Mouse (Mus musculus) hindbrain, embryonic 10.5 days (tissue): ENCODE data around the gene Sat2. TPM values are rescaled to one million over a fixed set of nuclear protein-coding genes. Genes with fewer than 3 reads are reported as not detected.
A peak's percentile ranks its signal among the peaks of the same experiment; 100 is the strongest.

Source experiments
- DNase-seq: peaks from one replicate; pipeline ENCODE4 v3.0.0-alpha.2; 2017; ENCODE audit warnings: low spot score
- H3K27ac ChIP-seq: fragments of 300-500 bp; sonication (generic); 2 replicates; pipeline ENCODE4 v1.5.1; 2016; ENCODE audit warnings: mild to moderate bottlenecking, moderate library complexity
- H3K27me3 ChIP-seq: fragments of 300-500 bp; sonication (generic); 2 replicates; pipeline ENCODE4 v1.6.1; 2016; ENCODE audit warnings: mild to moderate bottlenecking; ENCODE audit not compliant: poor library complexity, insufficient read depth, severe bottlenecking
- H3K36me3 ChIP-seq: fragments of 300-500 bp; sonication (generic); 2 replicates; pipeline ENCODE4 v1.6.1; 2016; ENCODE audit warnings: mild to moderate bottlenecking, moderate library complexity
- H3K4me1 ChIP-seq: fragments of 300-500 bp; sonication (generic); replicated peaks from 2 replicates; pipeline ENCODE4 v1.6.1; 2016; ENCODE audit warnings: mild to moderate bottlenecking
- H3K4me3 ChIP-seq: fragments of 300-500 bp; sonication (generic); 2 replicates; pipeline ENCODE4 v1.5.1; 2016; ENCODE audit warnings: mild to moderate bottlenecking, moderate library complexity
- H3K9me3 ChIP-seq: fragments of 300-500 bp; sonication (generic); 2 replicates; pipeline ENCODE4 v1.6.1; 2016; ENCODE audit warnings: mild to moderate bottlenecking, moderate library complexity
- WGBS: fragments of 180-500 bp; shearing (Covaris S2); methylation state at CpG from one replicate; pipeline ENCODE4 v1.1.7; 2016; 5-methylcytosine and 5-hydroxymethylcytosine counted together
- polyA plus RNA-seq: library from polyadenylated mRNA; unstranded; fragments of >200 nt; fragmentation: Nextera tagmentation; extraction: Ambion mirVana; gene quantifications from 2 replicates; pipeline ENCODE4 v1.2.1, GENCODE M21; 2016

Sat2 gene
- polyA plus RNA-seq, 1 experiment from 2014 or later, result 24.5 TPM

- Histone ChIP-seq H3K9me3 (no peaks in the 10 kb centered on the region), H3K4me1 (peaks cover 14% of the 10 kb centered on the region), H3K27me3 (no peaks in the 10 kb centered on the region), H3K27ac (no peak overlapping the region), H3K4me3 (no peak overlapping the region), H3K36me3 (peaks cover 73% of the 10 kb centered on the region)
- WGBS, result 85% methylated on average over 7 of the region's 7 CpGs
- no peak for DNase-seq
Measured at GRCm38 (mm10) chr11:69585718-69586325, 36.0 kb upstream of the Sat2 start.

GRCm38 (mm10) chr11:69589207-69589834 is 32.5 kb upstream of the Sat2 start:
- Histone ChIP-seq H3K4me3 (no peak overlapping the region), H3K4me1 (0 out of 2 replicates have a peak, but pooled peaks cover 2% of the 10 kb centered on the region), H3K36me3 (peaks cover 90% of the 10 kb centered on the region), H3K27ac (no peak overlapping the region), H3K27me3 (no peaks in the 10 kb centered on the region), H3K9me3 (no peaks in the 10 kb centered on the region)
- DNase-seq, result no peak
- WGBS, result 94% methylated on average over 22 of the region's 22 CpGs

GRCm38 (mm10) chr11:69590622-69591021 is 31.2 kb upstream of the Sat2 start:
- Histone ChIP-seq H3K4me3 (no peak overlapping the region), H3K36me3 (peaks cover 95% of the 10 kb centered on the region), H3K4me1 (0 out of 2 replicates have a peak, but pooled peaks cover 2% of the 10 kb centered on the region), H3K27ac (no peak overlapping the region), H3K27me3 (no peaks in the 10 kb centered on the region), H3K9me3 (no peaks in the 10 kb centered on the region)
- DNase-seq, result no peak
- 91% methylated on average over 8 of the region's 8 CpGs for WGBS

- Histone ChIP-seq H3K27me3 (no peaks in the 10 kb centered on the region), H3K4me3 (no peak overlapping the region), H3K9me3 (no peaks in the 10 kb centered on the region), H3K27ac (no peak overlapping the region), H3K4me1 (0 out of 2 replicates have a peak, but pooled peaks cover 2% of the 10 kb centered on the region), H3K36me3 (peaks cover 90% of the 10 kb centered on the region)
- no peak for DNase-seq
- 83% methylated on average over 3 of the region's 3 CpGs for WGBS
Measured at GRCm38 (mm10) chr11:69591424-69591823, 30.4 kb upstream of the Sat2 start.

- Histone ChIP-seq H3K27ac (0 out of 2 replicates have a peak overlapping the region, but pooled peaks have one; percentile 29), H3K4me3 (no peak overlapping the region), H3K4me1 (0 out of 2 replicates have a peak, but pooled peaks cover 2% of the 10 kb centered on the region), H3K27me3 (no peaks in the 10 kb centered on the region), H3K9me3 (no peaks in the 10 kb centered on the region), H3K36me3 (peaks cover 84% of the 10 kb centered on the region)
- DNase-seq, result no peak
- 83% methylated on average over 7 of the region's 7 CpGs for WGBS
Measured at GRCm38 (mm10) chr11:69591899-69592637, 29.8 kb upstream of the Sat2 start.

- peaks cover 77% of the 10 kb centered on the region for H3K36me3 ChIP-seq
- no peak overlapping the region for H3K27ac ChIP-seq
- H3K4me3 ChIP-seq, result no peak overlapping the region
- 0 out of 2 replicates have a peak, but pooled peaks cover 2% of the 10 kb centered on the region for H3K4me1 ChIP-seq
- H3K9me3 ChIP-seq, result no peaks in the 10 kb centered on the region
- WGBS, result 89% methylated on average over 4 of the region's 4 CpGs
- no peak for DNase-seq
- H3K27me3 ChIP-seq, result no peaks in the 10 kb centered on the region
Measured at GRCm38 (mm10) chr11:69592799-69593198, 29.0 kb upstream of the Sat2 start.

- no peaks in the 10 kb centered on the region for H3K27me3 ChIP-seq
- no peak for DNase-seq
- H3K4me3 ChIP-seq, result no peak overlapping the region
- H3K4me1 ChIP-seq, result peaks cover 12% of the 10 kb centered on the region
- no peaks in the 10 kb centered on the region for H3K9me3 ChIP-seq
- H3K36me3 ChIP-seq, result peaks cover 56% of the 10 kb centered on the region
- H3K27ac ChIP-seq, result no peak overlapping the region
- WGBS, result 97% methylated on average over 6 of the region's 6 CpGs
Measured at GRCm38 (mm10) chr11:69594853-69595252, 27.0 kb upstream of the Sat2 start.

GRCm38 (mm10) chr11:69599436-69599835 is 22.4 kb upstream of the Sat2 start:
- peak overlapping the region; percentile 34; the same call in 1 of the 2 replicates for H3K4me3 ChIP-seq
- H3K27me3 ChIP-seq, result peaks cover 21% of the 10 kb centered on the region
- no peaks in the 10 kb centered on the region for H3K9me3 ChIP-seq
- 8% methylated on average over 9 of the region's 9 CpGs for WGBS
- DNase-seq, result no peak
- peaks cover 40% of the 10 kb centered on the region for H3K4me1 ChIP-seq
- H3K36me3 ChIP-seq, result 0 out of 2 replicates have a peak, but pooled peaks cover 15% of the 10 kb centered on the region
- peak overlapping the region; percentile 81 for H3K27ac ChIP-seq

- 6% methylated on average over 6 of the region's 6 CpGs for WGBS
- H3K36me3 ChIP-seq, result 0 out of 2 replicates have a peak, but pooled peaks cover 8% of the 10 kb centered on the region
- H3K27me3 ChIP-seq, result peaks cover 27% of the 10 kb centered on the region
- H3K27ac ChIP-seq, result peak overlapping the region; percentile 81
- peaks cover 47% of the 10 kb centered on the region for H3K4me1 ChIP-seq
- no peaks in the 10 kb centered on the region for H3K9me3 ChIP-seq
- H3K4me3 ChIP-seq, result peak overlapping the region; percentile 34
- peak; percentile 71 for DNase-seq
Measured at GRCm38 (mm10) chr11:69600098-69600497, 21.7 kb upstream of the Sat2 start.

- no peak overlapping the region for H3K27ac ChIP-seq
- H3K4me1 ChIP-seq, result peaks cover 57% of the 10 kb centered on the region
- H3K36me3 ChIP-seq, result no peaks in the 10 kb centered on the region
- H3K9me3 ChIP-seq, result no peaks in the 10 kb centered on the region
- 90% methylated on average over 3 of the region's 3 CpGs for WGBS
- no peak for DNase-seq
- no peak overlapping the region for H3K4me3 ChIP-seq
- H3K27me3 ChIP-seq, result peaks cover 32% of the 10 kb centered on the region
Measured at GRCm38 (mm10) chr11:69601768-69602167, 20.1 kb upstream of the Sat2 start.

GRCm38 (mm10) chr11:69603516-69603915 is 18.3 kb upstream of the Sat2 start:
- Histone ChIP-seq H3K4me3 (no peak overlapping the region), H3K4me1 (peaks cover 57% of the 10 kb centered on the region), H3K27me3 (peaks cover 32% of the 10 kb centered on the region), H3K36me3 (no peaks in the 10 kb centered on the region), H3K9me3 (no peaks in the 10 kb centered on the region), H3K27ac (no peak overlapping the region)
- DNase-seq, result no peak
- 75% methylated on average over 8 of the region's 8 CpGs for WGBS

- peak overlapping the region; percentile 86 for H3K27ac ChIP-seq
- no peak for DNase-seq
- 68% methylated on average over 3 of the region's 3 CpGs for WGBS
- H3K36me3 ChIP-seq, result no peaks in the 10 kb centered on the region
- H3K27me3 ChIP-seq, result peaks cover 32% of the 10 kb centered on the region
- no peaks in the 10 kb centered on the region for H3K9me3 ChIP-seq
- H3K4me3 ChIP-seq, result peak overlapping the region; percentile 76
- peaks cover 53% of the 10 kb centered on the region for H3K4me1 ChIP-seq
Measured at GRCm38 (mm10) chr11:69604347-69604746, 17.5 kb upstream of the Sat2 start.
